Mouse (Mus musculus) c-Kit-positive CD71-positive TER-119-positive erythroid progenitor cells, embryonic 14.5 days (primary cell): ENCODE data around the gene Plcg1.

ENCODE experiments used
- DNase-seq: peaks from one replicate; pipeline ENCODE4 v3.0.0-alpha.2; 2013; ENCODE audit warnings: low spot score

The Plcg1 gene

DNA sequence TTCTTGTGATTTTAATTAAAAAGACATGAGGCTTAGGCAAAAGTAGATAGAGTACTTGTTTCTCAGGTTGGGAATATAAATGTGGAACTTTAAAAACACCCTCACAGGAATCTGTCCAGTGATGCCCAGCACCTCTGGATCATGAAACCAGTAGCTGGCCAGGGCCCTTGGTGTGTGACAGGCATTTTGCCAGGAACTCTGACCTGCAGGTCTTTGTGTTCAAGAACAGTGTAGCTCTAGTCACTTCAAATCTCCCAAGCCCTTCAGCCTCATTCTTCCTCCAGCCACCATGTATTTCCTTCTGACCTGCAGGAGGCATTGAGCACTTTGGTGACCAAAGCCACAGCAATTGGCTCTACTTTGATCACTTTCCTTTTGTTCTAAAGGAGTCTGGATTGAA is 39.3 kb downstream of the Plcg1 start:
- no peak for DNase-seq

DNA sequence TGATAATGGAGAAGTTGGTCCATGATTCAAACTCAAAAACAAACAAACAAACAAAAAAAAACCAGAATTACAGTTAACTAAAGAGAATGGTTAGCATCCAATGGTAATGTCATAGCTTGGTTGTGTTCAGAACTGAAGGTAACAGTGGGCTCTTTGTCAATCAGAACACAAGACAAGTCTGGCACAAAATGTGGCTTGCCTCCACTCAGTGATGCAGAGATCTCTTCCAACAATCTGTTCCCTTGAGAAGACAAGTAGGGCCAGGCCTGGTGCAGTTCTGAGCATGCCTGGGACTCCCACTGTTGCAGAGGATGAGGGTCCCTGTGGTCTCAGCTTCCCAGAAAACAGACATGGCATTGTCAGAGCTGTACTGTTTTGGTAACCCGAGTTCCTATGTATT is 39.8 kb downstream of the Plcg1 start:
- no peak for DNase-seq

DNA sequence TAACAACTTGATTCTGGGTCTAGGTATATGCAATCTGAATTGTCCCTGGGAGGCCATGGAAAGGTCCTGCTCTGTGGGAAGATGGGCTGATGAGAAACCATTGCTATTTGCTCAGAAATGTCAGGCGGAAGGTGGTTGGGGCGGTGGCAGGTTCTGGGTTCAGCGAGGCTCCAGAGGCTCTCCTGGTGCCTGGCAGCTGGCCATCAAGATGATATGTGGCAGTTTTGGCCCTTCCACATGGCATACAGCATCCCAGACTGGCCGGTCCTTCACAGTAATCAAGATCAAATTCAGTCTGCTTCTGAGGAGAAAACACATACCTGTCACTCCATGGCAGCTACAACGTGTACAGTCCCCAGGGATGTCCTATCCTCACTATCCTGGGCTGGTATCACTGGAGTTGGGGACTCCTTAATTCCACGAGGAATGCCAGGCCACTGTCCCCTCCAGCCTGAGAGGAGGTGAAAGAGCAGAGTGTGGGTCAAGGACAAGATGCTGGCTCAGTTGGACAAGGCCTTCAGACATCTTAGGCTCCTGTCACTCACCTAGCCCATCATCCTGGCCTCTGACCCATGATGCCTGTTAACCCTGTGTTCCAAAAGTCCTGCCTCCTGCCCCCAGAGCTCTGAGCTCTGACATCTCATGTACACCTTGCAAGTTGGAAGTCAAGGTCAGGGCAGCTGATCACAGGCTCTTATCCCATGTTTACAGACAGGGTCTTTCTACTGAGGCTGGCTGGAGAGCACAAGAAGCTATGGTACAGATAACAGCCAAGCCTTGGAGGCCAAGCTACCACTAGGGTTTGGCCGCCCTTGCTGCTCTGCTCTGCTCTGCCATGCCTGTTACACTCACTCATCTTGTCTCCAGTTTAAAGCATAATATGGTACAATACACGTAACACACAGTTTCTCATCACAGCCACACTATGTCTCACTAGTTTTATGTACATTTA is 40.5 kb downstream of the Plcg1 start:
- no peak for DNase-seq

- no peak for DNase-seq
Measured at GRCm38 (mm10) chr2:160778034-160778433, 46.9 kb downstream of the Plcg1 start.

GRCm38 (mm10) chr2:160780154-160780833 is 49.2 kb downstream of the Plcg1 start:
- no peak for DNase-seq

DNA sequence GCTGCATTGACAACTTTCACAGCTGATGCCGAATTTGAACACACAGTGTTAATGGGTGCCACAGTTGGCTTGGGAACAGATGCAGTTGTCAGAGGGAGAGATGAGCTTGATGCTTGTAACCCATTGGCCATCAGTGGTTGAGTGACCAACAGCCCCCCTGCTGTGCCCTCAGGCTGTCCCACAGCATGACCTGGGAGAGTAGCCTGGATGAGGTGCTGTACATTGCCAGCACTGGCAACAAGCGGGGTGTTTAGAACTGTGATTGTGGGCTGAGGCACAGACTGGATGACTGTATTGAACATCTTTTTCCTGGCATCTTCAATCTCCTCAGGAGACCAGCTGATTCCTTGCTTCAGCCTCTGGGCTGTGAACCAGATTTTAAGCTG is 49.7 kb downstream of the Plcg1 start:
- DNase-seq, result no peak

GRCm38 (mm10) chr2:160786333-160786732 is 55.2 kb downstream of the Plcg1 start:
- no peak for DNase-seq

DNA sequence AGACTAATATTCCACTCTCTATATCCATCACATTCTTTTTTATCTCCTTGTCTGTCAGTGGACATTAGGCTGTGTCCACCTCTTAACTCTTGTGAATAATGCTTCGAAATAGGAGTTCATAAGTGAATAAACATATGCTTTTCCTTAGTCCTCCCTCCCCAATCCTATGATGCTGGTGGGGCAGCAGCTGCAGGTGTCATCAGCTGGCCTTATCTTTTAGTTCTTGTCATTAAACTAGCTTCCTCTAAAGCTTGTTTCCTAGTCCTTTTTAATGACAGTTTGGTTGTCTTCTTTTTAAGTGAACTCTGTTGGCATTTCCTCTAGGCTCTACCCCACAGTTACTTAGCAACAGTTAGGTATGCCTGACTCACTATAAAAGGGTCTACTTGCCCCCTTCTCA is 57.9 kb downstream of the Plcg1 start:
- DNase-seq, result no peak

GRCm38 (mm10) chr2:160789741-160790140 is 58.6 kb downstream of the Plcg1 start:
- DNase-seq, result no peak

GRCm38 (mm10) chr2:160793117-160793516 is 62.0 kb downstream of the Plcg1 start:
- no peak for DNase-seq

- no peak for DNase-seq
Measured at GRCm38 (mm10) chr2:160796973-160797372, 65.9 kb downstream of the Plcg1 start.

GRCm38 (mm10) chr2:160798206-160798605 is 67.1 kb downstream of the Plcg1 start:
- DNase-seq, result no peak

GRCm38 (mm10) chr2:160800967-160801366 is 69.9 kb downstream of the Plcg1 start:
- DNase-seq, result no peak

- DNase-seq, result no peak
Measured at GRCm38 (mm10) chr2:160802326-160802725, 71.2 kb downstream of the Plcg1 start.

- DNase-seq, result no peak
Measured at GRCm38 (mm10) chr2:160804794-160805527, 73.9 kb downstream of the Plcg1 start.

DNA sequence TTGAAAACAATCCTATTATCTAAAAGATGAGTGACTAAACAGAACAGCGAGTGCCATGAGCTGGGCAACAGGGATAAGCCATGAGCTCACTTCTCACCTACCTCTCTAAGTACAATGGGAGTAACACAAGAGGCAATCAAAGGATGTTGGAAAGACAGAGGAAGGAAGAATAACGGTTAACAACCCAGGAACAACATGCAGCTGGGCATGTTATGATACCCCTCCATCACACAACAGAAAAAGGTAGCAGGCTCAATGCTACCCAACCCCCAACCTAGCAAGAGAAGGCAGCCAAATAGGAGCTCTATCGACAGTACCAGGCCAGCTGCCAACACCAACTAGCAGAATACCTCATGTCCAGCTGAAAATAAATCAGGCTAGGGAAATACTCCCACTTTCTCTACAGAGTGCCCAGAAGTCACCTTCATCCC is 75.0 kb downstream of the Plcg1 start:
- no peak for DNase-seq

DNA sequence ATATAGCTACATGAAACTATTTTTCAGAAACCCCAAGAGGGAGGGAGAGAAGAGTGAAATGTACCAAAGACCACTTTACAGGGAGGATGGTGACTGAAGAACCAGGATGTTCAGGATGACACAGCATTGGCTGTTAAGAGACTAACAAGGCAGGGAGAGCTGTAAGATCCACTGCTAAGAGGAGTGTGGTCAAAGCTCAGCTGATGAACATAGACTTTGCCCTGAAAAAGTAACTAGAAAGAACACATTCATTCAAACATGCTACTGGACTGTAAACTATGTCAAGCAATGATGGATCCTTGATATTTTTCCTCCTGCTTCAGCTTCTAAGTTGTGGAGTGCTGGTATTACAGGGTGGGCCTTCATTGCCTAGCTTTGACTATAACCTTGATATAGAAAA is 79.3 kb downstream of the Plcg1 start:
- no peak for DNase-seq

- no peak for DNase-seq
Measured at GRCm38 (mm10) chr2:160810802-160811201, 79.7 kb downstream of the Plcg1 start.
